Mouse (Mus musculus) thymus, postnatal 4 days (tissue): Measurements from ENCODE around the gene Adssl1.
A peak's percentile ranks its signal among the peaks of the same experiment; 100 is the strongest.

Experiments used
- DNase-seq: peaks from one replicate; pipeline ENCODE4 v3.0.0; 2021

Adssl1 gene

DNA sequence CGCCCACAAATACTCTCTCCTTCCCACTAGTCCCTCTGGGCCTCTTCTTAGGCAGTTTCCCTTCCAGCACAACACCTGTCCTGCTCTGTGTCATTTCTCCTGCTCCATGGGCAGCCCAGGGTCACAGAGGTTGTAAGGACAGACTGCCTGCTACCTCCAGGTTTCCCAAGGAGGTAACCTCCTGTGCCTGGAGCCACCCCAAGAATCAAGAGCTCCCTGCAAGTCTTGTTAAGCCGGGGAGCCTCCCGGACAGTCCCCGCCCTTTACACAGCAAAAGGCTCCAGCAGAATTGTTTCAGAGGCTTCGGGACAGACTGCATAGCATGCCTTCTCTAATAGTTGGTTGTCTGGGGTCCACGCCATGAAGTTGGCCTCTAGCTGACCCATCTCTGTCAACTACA, 6.6 kb downstream of the Adssl1 start:
- no peak for DNase-seq

GRCm38 (mm10) chr12:112627097-112627881, 7.4 kb downstream of the Adssl1 start:
- peak; percentile 69 for DNase-seq

- DNase-seq, result no peak
Measured at GRCm38 (mm10) chr12:112628197-112628596, 8.4 kb downstream of the Adssl1 start.

DNA sequence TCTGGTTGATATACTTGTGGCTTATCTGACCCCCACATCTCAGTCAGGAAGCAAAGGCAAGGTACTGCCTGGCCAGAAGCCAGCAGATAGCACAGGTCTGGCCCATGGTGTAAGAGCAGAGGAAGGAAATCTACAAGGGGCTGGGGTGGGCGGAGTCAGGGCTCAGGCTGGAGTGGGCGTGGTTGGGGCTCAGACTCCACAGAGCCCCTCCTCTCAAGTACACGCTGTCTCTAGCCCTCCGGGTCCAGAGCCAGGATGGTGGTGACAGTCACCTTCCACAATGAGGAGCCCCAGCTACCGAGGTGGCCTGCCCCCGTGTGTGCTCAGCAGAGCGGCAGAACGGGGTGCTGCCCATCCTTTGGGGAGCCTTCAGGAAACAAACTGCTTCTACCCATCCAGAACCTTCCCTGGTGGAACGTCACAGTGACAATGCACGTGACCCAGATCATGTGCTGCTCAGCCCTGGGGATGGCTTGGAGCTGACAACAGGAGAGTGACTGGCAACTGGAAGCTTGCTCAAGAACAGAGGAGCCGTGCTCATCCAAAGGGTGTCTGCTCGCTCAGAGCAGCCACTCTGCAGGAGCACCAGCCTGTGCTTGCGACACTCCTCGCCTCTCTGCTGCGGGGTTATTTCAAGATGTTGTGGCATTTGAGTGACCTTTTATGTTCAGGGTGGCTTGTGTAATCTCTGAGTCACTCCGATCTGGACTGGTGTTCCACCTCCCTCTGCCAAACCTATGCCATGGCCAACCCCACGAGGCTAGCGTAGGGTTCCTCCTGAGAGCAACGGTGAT, 9.3 kb downstream of the Adssl1 start:
- DNase-seq, result peak; percentile 87

GRCm38 (mm10) chr12:112630029-112630428, 10.2 kb downstream of the Adssl1 start:
- no peak for DNase-seq

GRCm38 (mm10) chr12:112630796-112631195, 11.0 kb downstream of the Adssl1 start:
- no peak for DNase-seq

DNA sequence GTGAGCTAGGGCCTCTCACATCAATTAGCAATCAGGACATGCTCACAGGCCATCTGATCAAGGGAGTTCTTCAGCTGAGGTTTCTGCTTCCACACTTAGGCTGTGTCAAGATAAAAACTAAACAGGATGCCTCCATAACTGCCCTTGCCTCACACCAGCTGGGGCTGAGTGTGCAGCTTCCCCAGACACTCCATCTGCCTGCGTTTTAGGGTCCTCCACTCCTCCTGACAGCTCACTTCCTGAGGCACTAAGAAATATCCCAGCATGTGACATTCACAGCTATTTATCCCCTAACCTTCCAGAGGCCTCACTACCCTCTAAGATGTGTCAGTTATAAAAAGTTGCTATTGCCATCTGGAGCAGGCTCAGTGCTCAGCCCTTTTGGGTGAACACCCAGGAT, 11.6 kb downstream of the Adssl1 start:
- no peak for DNase-seq

DNA sequence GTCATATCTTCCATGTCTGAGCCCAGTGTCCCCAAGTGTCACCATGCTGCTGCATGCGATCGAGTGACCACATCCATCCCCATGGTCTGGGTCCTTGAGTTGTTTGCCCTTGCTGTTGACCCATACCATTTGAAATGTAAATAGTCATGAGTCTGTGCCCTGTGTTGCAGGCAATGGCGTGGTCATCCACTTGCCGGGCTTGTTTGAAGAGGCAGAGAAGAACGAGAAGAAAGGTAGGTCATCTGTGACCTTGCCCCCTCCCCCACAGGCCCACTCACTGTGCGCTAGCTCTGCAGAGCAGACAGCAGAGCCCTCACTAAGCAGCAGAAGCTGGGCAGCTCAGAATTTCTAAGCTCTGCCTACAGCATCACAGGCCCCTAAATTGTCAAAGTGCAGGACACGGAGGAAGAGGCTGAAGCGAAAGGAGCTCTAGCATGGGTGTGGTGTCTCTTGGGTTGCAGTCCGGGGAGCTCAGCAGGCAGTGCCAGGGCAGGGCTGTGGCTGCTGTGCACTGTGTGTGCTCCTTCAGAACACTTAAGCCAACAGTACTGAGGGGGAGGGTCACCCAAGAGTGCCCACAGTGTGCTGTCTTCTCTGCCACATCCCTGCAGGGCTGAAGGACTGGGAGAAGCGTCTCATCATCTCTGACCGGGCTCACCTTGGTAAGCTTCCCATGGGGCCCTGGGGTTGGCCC, 12.4 kb downstream of the Adssl1 start:
- DNase-seq, result no peak

DNA sequence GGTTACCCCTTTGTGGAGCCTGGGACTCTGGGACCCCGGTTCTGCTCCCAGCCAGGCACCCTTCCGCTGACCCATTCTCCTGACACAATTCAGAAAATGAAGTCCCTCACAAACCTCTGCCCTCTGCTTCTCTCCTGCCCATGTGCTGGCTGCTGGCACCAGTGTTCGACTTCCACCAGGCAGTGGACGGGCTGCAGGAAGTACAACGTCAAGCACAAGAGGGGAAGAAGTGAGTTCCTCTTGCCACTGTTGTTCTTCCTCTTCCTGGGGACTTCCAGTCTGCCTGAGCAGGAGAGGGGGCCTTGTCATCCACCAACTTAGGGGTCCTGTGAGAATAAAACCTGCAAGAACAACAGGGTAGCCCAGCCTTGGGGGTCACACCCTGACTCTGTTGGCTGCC, 13.1 kb downstream of the Adssl1 start:
- DNase-seq, result no peak

- peak; percentile 63 for DNase-seq
Measured at GRCm38 (mm10) chr12:112633686-112634085, 13.8 kb downstream of the Adssl1 start.

GRCm38 (mm10) chr12:112639526-112639925, 19.7 kb downstream of the Adssl1 start:
- DNase-seq, result peak; percentile 56

DNA sequence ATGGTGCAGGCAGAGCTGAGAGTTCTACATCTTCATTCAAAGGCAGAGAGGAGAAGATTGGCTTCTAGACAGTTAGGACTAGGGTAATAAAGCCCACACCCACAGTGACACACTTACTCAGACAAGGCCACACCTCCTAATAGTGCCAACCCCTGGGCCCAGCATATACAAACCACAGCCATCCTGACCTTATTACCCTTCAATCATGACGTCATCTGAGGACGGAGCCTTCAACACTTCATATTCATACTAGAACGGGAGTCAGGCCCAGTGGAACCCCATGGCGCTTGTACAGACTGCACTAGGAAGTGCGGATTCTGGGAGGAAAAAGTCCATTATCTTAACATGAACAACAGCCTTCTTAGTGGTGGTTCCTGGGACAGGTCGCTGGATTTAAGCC, 23.3 kb downstream of the Adssl1 start:
- DNase-seq, result no peak

- peak; percentile 96 for DNase-seq
Measured at GRCm38 (mm10) chr12:112644180-112644854, 24.5 kb downstream of the Adssl1 start, which contains the start of gene Siva1. Gene Siva1, plus strand, starts transcription at chr12:112644679.

GRCm38 (mm10) chr12:112644855-112645506, 25.1 kb downstream of the Adssl1 start:
- peak; percentile 72 for DNase-seq

- no peak for DNase-seq
Measured at GRCm38 (mm10) chr12:112646139-112646538, 26.3 kb downstream of the Adssl1 start.

- no peak for DNase-seq
Measured at GRCm38 (mm10) chr12:112648081-112648480, 28.2 kb downstream of the Adssl1 start.

DNA sequence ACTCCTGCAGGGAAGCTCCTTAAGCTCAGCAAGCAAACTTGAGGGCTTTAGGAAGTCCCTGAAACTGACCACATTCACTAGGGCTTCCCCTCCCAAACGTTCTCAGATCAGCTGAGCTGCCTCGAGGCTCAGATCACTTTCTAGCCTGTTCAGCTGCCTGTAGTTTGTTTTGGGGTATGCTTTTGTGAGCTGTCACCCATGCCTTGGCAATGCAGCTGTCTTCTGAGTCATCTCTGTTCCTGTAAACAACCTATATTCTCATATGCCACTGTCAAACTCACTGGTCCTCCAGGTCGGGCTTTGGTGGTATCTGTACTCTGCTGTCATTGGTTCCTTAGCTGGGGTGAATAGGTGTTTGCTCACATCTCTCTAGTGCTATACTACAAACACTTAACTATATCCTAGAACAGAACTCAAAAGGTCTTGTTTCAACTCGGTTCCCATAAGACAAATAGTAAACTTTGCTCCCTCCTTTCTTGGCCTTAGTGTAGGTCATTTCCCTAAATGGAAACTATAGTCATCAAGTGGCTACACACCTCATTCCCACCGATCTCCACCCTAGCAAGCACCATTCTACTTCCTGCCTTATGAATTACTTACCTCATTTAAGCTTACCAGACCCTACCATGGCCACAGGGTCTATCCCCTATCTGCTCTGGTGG, 32.1 kb downstream of the Adssl1 start:
- DNase-seq, result no peak

GRCm38 (mm10) chr12:112653157-112653824, 33.4 kb downstream of the Adssl1 start:
- peak; percentile 89 for DNase-seq

GRCm38 (mm10) chr12:112654076-112654475, 34.2 kb downstream of the Adssl1 start:
- DNase-seq, result no peak

- no peak for DNase-seq
Measured at GRCm38 (mm10) chr12:112658619-112659018, 38.8 kb downstream of the Adssl1 start.

- DNase-seq, result peak; percentile 88
Measured at GRCm38 (mm10) chr12:112659109-112659508, 39.3 kb downstream of the Adssl1 start.
